Mouse (Mus musculus) ES-Bruce4 (cell line): ENCODE measurements around the gene Runx3. TPM values are rescaled to one million over a fixed set of nuclear protein-coding genes. Genes with fewer than 3 reads are reported as not detected.

ENCODE experiments used
- H3K27ac ChIP-seq: 2 replicates; pipeline ENCODE4 v1.5.1; 2012; ENCODE audit warnings: low read length, inconsistent platforms; ENCODE audit not compliant: insufficient read depth
- H3K27me3 ChIP-seq: 2 replicates; pipeline ENCODE4 v1.6.1; 2012; ENCODE audit warnings: mild to moderate bottlenecking, low read length, inconsistent platforms; ENCODE audit not compliant: control insufficient read depth, poor library complexity, insufficient read depth, severe bottlenecking
- H3K36me3 ChIP-seq: 2 replicates; pipeline ENCODE4 v1.6.1; 2012; ENCODE audit warnings: inconsistent platforms, mild to moderate bottlenecking, low read length, moderate library complexity; ENCODE audit not compliant: control insufficient read depth, poor library complexity, insufficient read depth, severe bottlenecking
- H3K4me1 ChIP-seq: one replicate; pipeline ENCODE4 v1.8.1; 2011; ENCODE audit warnings: low read length; ENCODE audit not compliant: control insufficient read depth, insufficient read depth
- H3K4me3 ChIP-seq: 2 replicates; pipeline ENCODE4 v1.5.1; 2011; ENCODE audit warnings: low read depth, mild to moderate bottlenecking, low read length
- H3K9ac ChIP-seq: 2 replicates; pipeline ENCODE4 v1.6.1; 2012; ENCODE audit warnings: low read depth, mild to moderate bottlenecking, inconsistent platforms; ENCODE audit not compliant: poor library complexity, severe bottlenecking
- H3K9me3 ChIP-seq: replicated peaks from 2 replicates; pipeline ENCODE4 v1.6.1; 2012; ENCODE audit warnings: mild to moderate bottlenecking, low read length, inconsistent platforms; ENCODE audit not compliant: control insufficient read depth, poor library complexity, insufficient read depth, severe bottlenecking
- CTCF ChIP-seq: IDR thresholded peaks from one replicate; pipeline ENCODE4 v1.8.1; 2011; ENCODE audit warnings: low read depth, low read length
- EP300 ChIP-seq: IDR thresholded peaks from 2 replicates; pipeline ENCODE4 v1.6.1; 2011; ENCODE audit warnings: low read depth, low read length; ENCODE audit not compliant: insufficient read depth
- POLR2A ChIP-seq: IDR thresholded peaks from one replicate; pipeline ENCODE4 v1.8.1; 2011; ENCODE audit warnings: low read length; ENCODE audit not compliant: insufficient read depth
- polyA plus RNA-seq: library from polyadenylated mRNA; stranded (reverse); fragments of >200 nt; gene quantifications from 2 replicates; pipeline ENCODE4 v1.2.4, GENCODE M21; 2011; ENCODE audit warnings: low read depth; ENCODE audit not compliant: missing spikeins, insufficient read depth, insufficient read length

Runx3 gene
- polyA plus RNA-seq, 1 experiment, result 0.76 TPM

DNA sequence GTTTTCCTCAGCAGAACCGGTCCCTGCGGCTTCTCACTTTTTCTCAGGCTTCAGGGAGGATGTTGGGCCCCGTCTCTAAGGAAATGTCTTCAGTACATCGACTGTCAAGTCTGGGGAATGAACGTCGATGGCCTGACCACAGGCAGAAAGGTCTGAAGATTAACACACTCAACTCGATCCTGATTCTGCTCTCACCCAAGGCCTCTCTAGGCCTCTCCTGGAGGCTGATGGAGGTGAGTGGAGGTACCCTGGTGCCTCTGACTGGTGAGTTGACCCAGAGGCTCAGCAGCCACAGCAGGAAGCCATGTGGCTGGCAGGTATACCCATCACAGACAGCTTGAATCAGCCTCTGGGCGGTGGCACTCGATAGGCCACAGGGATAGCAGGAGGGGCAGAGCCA, 43.3 kb upstream of the Runx3 start:
- H3K9me3 ChIP-seq, result no peaks in the 10 kb centered on the region
- H3K36me3 ChIP-seq, result no peaks in the 10 kb centered on the region
- H3K4me3 ChIP-seq, result no peak overlapping the region
- H3K27me3 ChIP-seq, result no peaks in the 10 kb centered on the region
- no peak for TF ChIP-seq POLR2A
- no peak for TF ChIP-seq CTCF
- TF ChIP-seq EP300, result no peak
- H3K9ac ChIP-seq, result no peak overlapping the region
- H3K27ac ChIP-seq, result no peak overlapping the region
- no peaks in the 10 kb centered on the region for H3K4me1 ChIP-seq

DNA sequence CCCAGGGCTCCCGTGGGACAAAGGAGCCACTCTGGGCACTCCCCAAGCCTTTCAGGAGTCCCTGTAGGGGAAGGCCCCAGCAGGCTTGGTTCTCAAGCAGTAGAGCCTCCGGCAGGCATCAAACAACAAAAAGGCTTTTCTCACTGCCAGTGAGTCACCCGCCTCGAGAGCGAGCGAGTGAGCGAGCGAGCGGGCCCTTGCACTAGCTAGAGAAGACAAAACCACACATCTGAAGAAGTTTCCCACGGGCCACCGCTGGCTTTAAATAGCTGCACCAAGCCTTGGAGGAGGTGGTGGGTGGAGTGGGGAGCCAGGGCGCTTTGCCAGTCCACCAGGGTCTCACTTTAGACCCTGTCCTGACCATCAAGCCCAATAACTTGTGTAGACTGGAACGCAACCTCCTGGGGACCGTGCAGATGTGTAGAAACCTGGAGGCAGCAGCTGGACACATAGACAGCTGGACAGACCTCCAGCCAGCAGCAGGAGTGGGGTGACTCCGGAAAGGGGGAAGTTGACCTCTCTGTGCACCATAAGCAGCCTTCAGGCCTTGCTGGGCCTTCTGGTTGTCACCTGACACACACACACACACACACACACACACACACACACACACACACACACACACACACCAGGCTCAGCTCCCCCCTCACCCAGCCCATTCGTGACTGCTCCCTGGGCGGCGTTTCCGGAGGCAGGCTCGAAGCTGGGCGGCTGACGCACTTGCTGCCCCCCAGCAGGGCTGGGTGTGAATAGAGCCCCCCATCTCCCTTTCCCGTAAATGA, 40.4 kb upstream of the Runx3 start:
- no peak overlapping the region for H3K9ac ChIP-seq
- TF ChIP-seq POLR2A (no peak), CTCF (no peak), EP300 (no peak)
- H3K4me3 ChIP-seq, result no peak overlapping the region
- no peaks in the 10 kb centered on the region for H3K9me3 ChIP-seq
- H3K27me3 ChIP-seq, result no peaks in the 10 kb centered on the region
- no peaks in the 10 kb centered on the region for H3K36me3 ChIP-seq
- H3K4me1 ChIP-seq, result no peaks in the 10 kb centered on the region
- no peak overlapping the region for H3K27ac ChIP-seq

DNA sequence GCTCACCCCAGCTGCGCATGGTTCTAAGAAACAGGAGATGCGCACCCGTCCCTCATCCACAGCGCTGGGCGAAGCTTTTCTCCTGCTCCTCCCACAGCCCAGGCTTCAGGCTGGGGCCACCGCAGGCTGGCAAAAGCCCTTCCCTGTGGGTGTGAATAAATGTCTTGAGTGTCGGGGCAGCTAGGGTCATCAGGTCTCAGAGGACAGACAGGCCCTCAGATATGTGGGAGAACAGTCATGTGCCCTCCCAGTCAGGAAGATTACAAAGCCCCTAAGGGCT, 39.9 kb upstream of the Runx3 start:
- H3K9me3 ChIP-seq, result no peaks in the 10 kb centered on the region

DNA sequence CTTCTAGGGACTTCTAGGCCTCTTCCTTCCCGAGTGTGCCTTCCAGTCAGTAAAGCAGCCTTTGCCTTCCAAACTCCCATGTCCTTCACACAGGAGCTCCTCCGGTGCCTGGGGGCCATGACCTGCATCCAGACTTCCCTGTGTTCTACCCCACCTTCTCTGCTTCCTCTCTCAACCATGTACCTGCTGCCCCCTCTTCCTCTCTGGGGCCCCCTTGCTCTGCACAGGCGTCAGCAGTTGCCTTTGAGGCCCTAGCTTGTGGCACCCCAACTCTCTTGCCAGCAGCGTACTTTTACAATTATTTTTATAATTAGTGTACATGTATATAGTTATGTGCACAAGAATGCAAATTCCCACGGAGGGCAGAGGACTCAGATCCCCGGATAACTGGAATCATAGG, 37.4 kb upstream of the Runx3 start:
- H3K4me1 ChIP-seq, result no peaks in the 10 kb centered on the region
- TF ChIP-seq EP300, result no peak
- H3K27ac ChIP-seq, result no peak overlapping the region
- no peaks in the 10 kb centered on the region for H3K9me3 ChIP-seq
- no peak overlapping the region for H3K4me3 ChIP-seq
- no peaks in the 10 kb centered on the region for H3K36me3 ChIP-seq
- H3K9ac ChIP-seq, result no peak overlapping the region
- no peaks in the 10 kb centered on the region; the same call in 1 of the 2 replicates for H3K27me3 ChIP-seq

More for the DNA sequence above, 39.9 kb upstream of the Runx3 start:
- Histone ChIP-seq H3K36me3 (no peaks in the 10 kb centered on the region), H3K4me3 (no peak overlapping the region), H3K9ac (no peak overlapping the region), H3K4me1 (no peaks in the 10 kb centered on the region), H3K27me3 (no peaks in the 10 kb centered on the region), H3K27ac (no peak overlapping the region)
- TF ChIP-seq POLR2A (no peak), CTCF (no peak), EP300 (no peak)

DNA sequence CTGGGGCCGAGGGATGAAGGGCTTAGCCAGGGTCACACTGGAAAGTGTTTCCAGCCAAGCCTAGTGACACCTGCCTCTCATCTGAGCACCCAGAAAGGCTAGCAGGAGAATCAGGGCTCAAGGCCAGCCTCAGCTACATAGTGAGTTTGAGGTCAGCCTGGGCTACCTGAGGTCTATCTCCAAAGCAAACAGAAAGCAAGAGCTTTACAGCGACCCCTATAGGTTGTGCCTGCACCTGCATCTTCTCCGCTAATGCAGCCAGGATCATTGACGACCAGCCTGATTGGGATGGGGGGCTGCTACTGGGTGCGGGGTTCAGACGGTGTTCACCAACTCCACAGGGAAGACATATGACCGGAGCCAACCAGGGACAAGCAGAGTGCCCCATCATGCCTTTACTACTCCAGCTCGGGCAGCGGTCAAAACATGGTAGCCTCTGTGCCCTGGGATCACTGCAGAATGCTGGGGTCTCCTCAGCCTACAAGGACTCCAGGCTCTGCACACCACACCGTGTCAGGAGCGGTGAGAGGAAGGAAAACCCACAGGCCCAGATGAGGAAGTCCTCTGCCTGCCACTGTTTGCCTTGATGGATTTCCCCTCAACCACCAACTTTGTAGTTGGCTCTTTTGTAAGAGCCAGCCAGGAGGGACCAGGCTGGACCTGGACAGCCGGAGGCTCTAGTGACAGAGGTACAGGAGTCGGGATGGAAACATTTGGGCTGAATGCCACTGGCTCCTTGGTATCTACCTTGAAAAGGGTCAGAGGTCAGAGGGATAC, 35.2 kb upstream of the Runx3 start:
- H3K4me1 ChIP-seq, result no peaks in the 10 kb centered on the region
- no peaks in the 10 kb centered on the region; the same call in 1 of the 2 replicates for H3K27me3 ChIP-seq
- no peaks in the 10 kb centered on the region for H3K36me3 ChIP-seq
- no peak overlapping the region for H3K4me3 ChIP-seq
- TF ChIP-seq CTCF (peak; percentile 68), EP300 (no peak), POLR2A (no peak)
- no peaks in the 10 kb centered on the region for H3K9me3 ChIP-seq
- no peak overlapping the region for H3K27ac ChIP-seq
- no peak overlapping the region for H3K9ac ChIP-seq

DNA sequence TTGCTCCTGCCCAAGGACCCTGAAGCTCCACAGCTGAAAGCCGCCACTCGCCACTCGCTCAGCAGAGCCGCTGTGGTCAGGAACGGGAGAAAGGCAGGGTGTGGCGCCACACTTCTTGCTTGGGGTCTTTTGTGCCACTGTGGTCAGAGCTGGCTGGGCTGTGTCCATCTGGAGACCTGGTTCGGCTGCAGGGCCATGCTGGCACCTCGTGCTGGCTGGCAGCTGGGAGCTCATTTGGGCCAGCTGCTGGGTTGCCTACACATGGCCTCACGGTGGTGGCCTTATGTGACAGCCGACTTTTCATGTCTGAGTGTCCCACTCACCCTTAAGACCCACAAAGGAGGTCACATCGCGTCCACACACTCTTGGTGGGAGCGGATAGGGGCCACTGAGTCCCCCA, 29.8 kb upstream of the Runx3 start:
- TF ChIP-seq EP300 (no peak), POLR2A (no peak), CTCF (no peak)
- Histone ChIP-seq H3K9ac (no peak overlapping the region), H3K27ac (no peak overlapping the region), H3K4me3 (no peak overlapping the region), H3K4me1 (no peaks in the 10 kb centered on the region), H3K36me3 (no peaks in the 10 kb centered on the region), H3K27me3 (no peaks in the 10 kb centered on the region; the same call in 1 of the 2 replicates), H3K9me3 (no peaks in the 10 kb centered on the region)
